Comparison of ENCODE assay signal across 27 mouse cellular contexts in genomic region chr5:16976006-16976405, GRCm38 (mm10).
DNase-seq lines count a peak whose midpoint lies in the region; ATAC-seq and TF ChIP-seq lines count a peak whose summit lies in the region.
"Had no signal": no experiment of that assay in that cellular context is flagged by ENCODE, and none has a peak within 500 bp of the region (broad histone marks: within the 10 kb centered on the region; RNA-seq: fewer than 3 reads in every experiment).

No protein-coding gene starts in this region.

- no peak overlapping the region for H3K4me3 ChIP-seq in forebrain, postnatal 0 days (ENCODE audit: low read depth, low read length)
- H3K4me3 ChIP-seq in forebrain, embryonic 10.5 days, result no peak overlapping the region
- H3K4me3 ChIP-seq in layer of hippocampus, adult 2 months, result no peak overlapping the region
- H3K4me3 ChIP-seq: embryonic facial prominence, embryonic 12.5 days; embryonic facial prominence, embryonic 15.5 days; forebrain, embryonic 13.5 days; heart, embryonic 12.5 days; heart, embryonic 15.5 days; hindbrain, embryonic 12.5 days; hindbrain, embryonic 15.5 days had no signal

- TF ChIP-seq CTCF in forebrain, postnatal 0 days (IDR thresholded peaks at IDR 0.05; ENCODE audit: low read depth), result no peak
- no peak for TF ChIP-seq CTCF in layer of hippocampus, adult 2 months (conservative IDR thresholded peaks at IDR 0.05)

- no peak for ATAC-seq in forebrain, postnatal 0 days
- ATAC-seq: forebrain, embryonic 13.5 days; Patski had no signal

- no peak overlapping the region for H3K4me2 ChIP-seq in forebrain, postnatal 0 days (ENCODE audit: low read depth)
- H3K4me2 ChIP-seq: embryonic facial prominence, embryonic 12.5 days; embryonic facial prominence, embryonic 15.5 days; forebrain, embryonic 13.5 days; heart, embryonic 12.5 days; heart, embryonic 15.5 days; hindbrain, embryonic 12.5 days; hindbrain, embryonic 15.5 days had no signal

- H3K9me3 ChIP-seq in forebrain, postnatal 0 days (ENCODE audit: low read length), result no peaks in the 10 kb centered on the region
- H3K9me3 ChIP-seq in forebrain, embryonic 10.5 days, result no peaks in the 10 kb centered on the region
- H3K9me3 ChIP-seq: embryonic facial prominence, embryonic 12.5 days; embryonic facial prominence, embryonic 15.5 days; forebrain, embryonic 13.5 days; G1E; heart, embryonic 12.5 days; heart, embryonic 15.5 days; hindbrain, embryonic 12.5 days; hindbrain, embryonic 15.5 days had no signal

- peak; percentile 43 for DNase-seq in forebrain, postnatal 0 days
- no peak for DNase-seq in forebrain, embryonic 10.5 days (ENCODE audit: extremely low spot score, low spot score)
- DNase-seq in layer of hippocampus, adult 2 months (ENCODE audit: low spot score in 2 of 2), result peak; percentile 15 to 21
- DNase-seq in layer of hippocampus, adult 9-11 months, result peak; percentile 11
- no peak for DNase-seq in spleen, postnatal 4 days (ENCODE audit: low spot score in 2 of 2)
- DNase-seq in urinary bladder, postnatal 10 days (ENCODE audit: low spot score), result no peak
- DNase-seq: adrenal gland, postnatal 10 days; adrenal gland, postnatal 36 days; B cell, adult 2 months; cerebellum, adult 11 months; cerebellum, adult 2 months; cerebellum, adult 9-11 months; cerebellum, postnatal 25 days; gastrocnemius, postnatal 25 days; heart, adult 18-20 months; heart, postnatal 10 days; heart, postnatal 4 days had no signal

- WGBS in forebrain, postnatal 0 days, result 84% methylated on average over 2 of the region's 2 CpGs
- WGBS in forebrain, embryonic 10.5 days, result 89% methylated on average over 2 of the region's 2 CpGs

- no peaks in the 10 kb centered on the region for H3K27me3 ChIP-seq in forebrain, postnatal 0 days (ENCODE audit: insufficient read depth, low read length)
- no peaks in the 10 kb centered on the region for H3K27me3 ChIP-seq in forebrain, embryonic 10.5 days (ENCODE audit: poor library complexity, severe bottlenecking)
- H3K27me3 ChIP-seq: CH12.LX; embryonic facial prominence, embryonic 12.5 days; embryonic facial prominence, embryonic 15.5 days; forebrain, embryonic 13.5 days; heart, embryonic 12.5 days; heart, embryonic 15.5 days; hindbrain, embryonic 12.5 days; hindbrain, embryonic 15.5 days; Patski had no signal

- no peak overlapping the region for H3K9ac ChIP-seq in forebrain, postnatal 0 days
- H3K9ac ChIP-seq: embryonic facial prominence, embryonic 12.5 days; embryonic facial prominence, embryonic 15.5 days; forebrain, embryonic 13.5 days; heart, embryonic 12.5 days; heart, embryonic 15.5 days; hindbrain, embryonic 12.5 days; hindbrain, embryonic 15.5 days had no signal

- H3K4me1 ChIP-seq in forebrain, postnatal 0 days (ENCODE audit: insufficient read depth), result no peaks in the 10 kb centered on the region
- H3K4me1 ChIP-seq in forebrain, embryonic 10.5 days, result no peaks in the 10 kb centered on the region
- H3K4me1 ChIP-seq: embryonic facial prominence, embryonic 12.5 days; embryonic facial prominence, embryonic 15.5 days; forebrain, embryonic 13.5 days; hindbrain, embryonic 12.5 days; hindbrain, embryonic 15.5 days had no signal

- H3K36me3 ChIP-seq in forebrain, postnatal 0 days (ENCODE audit: insufficient read depth), result no peaks in the 10 kb centered on the region
- no peaks in the 10 kb centered on the region for H3K36me3 ChIP-seq in forebrain, embryonic 10.5 days (replicated peaks)
- H3K36me3 ChIP-seq: embryonic facial prominence, embryonic 12.5 days; embryonic facial prominence, embryonic 15.5 days; G1E; heart, embryonic 12.5 days; heart, embryonic 15.5 days; hindbrain, embryonic 12.5 days; hindbrain, embryonic 15.5 days had no signal

- H3K27ac ChIP-seq in forebrain, postnatal 0 days (ENCODE audit: low read depth, low read length), result no peak overlapping the region
- no peak overlapping the region for H3K27ac ChIP-seq in forebrain, embryonic 10.5 days
- no peak overlapping the region for H3K27ac ChIP-seq in layer of hippocampus, adult 2 months
- H3K27ac ChIP-seq: embryonic facial prominence, embryonic 12.5 days; embryonic facial prominence, embryonic 15.5 days; forebrain, embryonic 13.5 days; heart, embryonic 15.5 days; hindbrain, embryonic 12.5 days; hindbrain, embryonic 15.5 days had no signal

Comparison
In these comparisons a context has a peak if more than half of its experiments do, and no peak if none do; other contexts are left out.
1. DNase-seq: peak in forebrain, postnatal 0 days (single experiment), layer of hippocampus, adult 2 months (2 of 2) and layer of hippocampus, adult 9-11 months (single experiment); none in forebrain, embryonic 10.5 days (single experiment), spleen, postnatal 4 days (0 of 2) and urinary bladder, postnatal 10 days (single experiment).